Mouse (Mus musculus) limb, embryonic 14.5 days (tissue): ENCODE measurements around the gene Rab44. TPM values are rescaled to one million over a fixed set of nuclear protein-coding genes. Genes with fewer than 3 reads are reported as not detected.

ENCODE experiments used
- ATAC-seq: fragments of 200-750 bp; cut with Nextera tagmentation; 2 replicates; pipeline ENCODE4 v1.8.0; 2017; ENCODE audit warnings: low read depth, moderate number of reproducible peaks, moderate TSS enrichment; ENCODE audit not compliant: low FRiP score
- DNase-seq: peaks from one replicate; pipeline ENCODE4 v3.0.0-alpha.2; 2015; ENCODE audit warnings: low spot score
- H3K27ac ChIP-seq: fragments of 300-500 bp; sonication (generic); replicated peaks from 2 replicates; pipeline ENCODE4 v1.5.1; 2014; ENCODE audit warnings: low read depth, mild to moderate bottlenecking, low read length, moderate library complexity, mixed read lengths
- H3K27me3 ChIP-seq: fragments of 300-500 bp; sonication (generic); 2 replicates; pipeline ENCODE4 v1.6.1; 2014; ENCODE audit warnings: low read length, mixed read lengths; ENCODE audit not compliant: control insufficient read depth, insufficient read depth
- H3K36me3 ChIP-seq: fragments of 300-500 bp; sonication (generic); 2 replicates; pipeline ENCODE4 v1.6.1; 2014; ENCODE audit warnings: mild to moderate bottlenecking, low read length, moderate library complexity, mixed read lengths; ENCODE audit not compliant: control insufficient read depth, insufficient read depth
- H3K4me1 ChIP-seq: fragments of 300-500 bp; sonication (generic); 2 replicates; pipeline ENCODE4 v1.6.1; 2014; ENCODE audit warnings: antibody characterized with exemption, low read length, mixed read lengths; ENCODE audit not compliant: control insufficient read depth, insufficient read depth
- H3K4me2 ChIP-seq: fragments of 300-500 bp; sonication (generic); replicated peaks from 2 replicates; pipeline ENCODE4 v1.6.1; 2014; ENCODE audit warnings: low read depth, mild to moderate bottlenecking, low read length, moderate library complexity; ENCODE audit not compliant: severe bottlenecking
- H3K4me3 ChIP-seq: fragments of 300-500 bp; sonication (generic); replicated peaks from 2 replicates; pipeline ENCODE4 v1.5.1; 2014; ENCODE audit warnings: low read length
- H3K9ac ChIP-seq: fragments of 300-500 bp; sonication (generic); 2 replicates; pipeline ENCODE4 v1.6.1; 2014; ENCODE audit warnings: mild to moderate bottlenecking, low read depth, low read length, moderate library complexity; ENCODE audit not compliant: severe bottlenecking
- H3K9me3 ChIP-seq: fragments of 300-500 bp; sonication (generic); 2 replicates; pipeline ENCODE4 v1.6.1; 2016; ENCODE audit warnings: low read length; ENCODE audit not compliant: control insufficient read depth
- POLR2A ChIP-seq: fragments of 200-500 bp; IDR thresholded peaks from 2 replicates; pipeline ENCODE4 v1.8.0; 2012; ENCODE audit warnings: inconsistent platforms, mild to moderate bottlenecking, moderate library complexity, borderline replicate concordance; ENCODE audit not compliant: insufficient read depth, insufficient read length; ENCODE audit errors: extremely low read depth
- WGBS: fragments of 180-500 bp; shearing (Covaris S2); extraction: QIAGEN DNeasy Blood & Tissue Kit; methylation state at CpG from one replicate; pipeline ENCODE4 v1.1.7; 2014; 5-methylcytosine and 5-hydroxymethylcytosine counted together
- polyA plus RNA-seq, 2 experiments: library from polyadenylated mRNA; depleted of rRNA in 1 of 2; stranded (reverse) in 1 of 2; unstranded in 1 of 2; fragments of >200 nt; fragmentation: Nextera tagmentation in 1 of 2; extraction: Ambion mirVana in 1 of 2; gene quantifications; 2 replicates each; pipeline versions ENCODE4 v1.2.1 to v1.2.3; 2012 to 2014

Gene Rab44
- polyA plus RNA-seq, 2 experiments, result 1.5 to 2.8 TPM

- peak overlapping the region; percentile 49 for H3K4me3 ChIP-seq
- peaks cover 17% of the 10 kb centered on the region for H3K4me1 ChIP-seq
- H3K9ac ChIP-seq, result peak overlapping the region; percentile 58
- no peaks in the 10 kb centered on the region; the same call in 1 of the 2 replicates for H3K36me3 ChIP-seq
- H3K27me3 ChIP-seq, result peaks cover 13% of the 10 kb centered on the region; the same call in 1 of the 2 replicates
- no peak overlapping the region for H3K27ac ChIP-seq
- TF ChIP-seq POLR2A, result no peak
- DNase-seq (no peak), ATAC-seq (no peak)
- H3K4me2 ChIP-seq, result peak overlapping the region; percentile 91
- H3K9me3 ChIP-seq, result no peaks in the 10 kb centered on the region
- under 1% methylated on average over 61 of the region's 71 CpGs for WGBS
These were observed 19.4 kb upstream of the Rab44 start for GRCm38 (mm10) chr17:29094310-29095181.

GRCm38 (mm10) chr17:29095201-29095733 lies 18.7 kb upstream of the Rab44 start:
- peaks cover 13% of the 10 kb centered on the region; the same call in 1 of the 2 replicates for H3K27me3 ChIP-seq
- WGBS, result under 1% methylated on average over 41 of the region's 44 CpGs
- peak overlapping the region; percentile 91 for H3K4me2 ChIP-seq
- peak overlapping the region; percentile 49 for H3K4me3 ChIP-seq
- peak overlapping the region; percentile 58 for H3K9ac ChIP-seq
- TF ChIP-seq POLR2A, result no peak
- no peaks in the 10 kb centered on the region; the same call in 1 of the 2 replicates for H3K36me3 ChIP-seq
- DNase-seq, result peak; percentile 88
- peaks cover 17% of the 10 kb centered on the region for H3K4me1 ChIP-seq
- peak; percentile 81 for ATAC-seq
- no peak overlapping the region for H3K27ac ChIP-seq
- no peaks in the 10 kb centered on the region for H3K9me3 ChIP-seq

GRCm38 (mm10) chr17:29096245-29096644 lies 17.7 kb upstream of the Rab44 start:
- no peak overlapping the region for H3K4me3 ChIP-seq
- WGBS, result 84% methylated on average over 6 of the region's 6 CpGs
- H3K4me2 ChIP-seq, result no peak overlapping the region

GRCm38 (mm10) chr17:29096851-29097561 lies 16.9 kb upstream of the Rab44 start:
- no peak for DNase-seq
- WGBS, result 53% methylated on average over 7 of the region's 7 CpGs

More at GRCm38 (mm10) chr17:29096245-29096644, 17.7 kb upstream of the Rab44 start:
- H3K9ac ChIP-seq, result no peak overlapping the region
- no peak for DNase-seq
- H3K9me3 ChIP-seq, result no peaks in the 10 kb centered on the region
- no peak for ATAC-seq
- H3K27me3 ChIP-seq, result peaks cover 13% of the 10 kb centered on the region; the same call in 1 of the 2 replicates
- no peak for TF ChIP-seq POLR2A
- H3K36me3 ChIP-seq, result no peaks in the 10 kb centered on the region; the same call in 1 of the 2 replicates
- H3K4me1 ChIP-seq, result peaks cover 17% of the 10 kb centered on the region
- H3K27ac ChIP-seq, result no peak overlapping the region

GRCm38 (mm10) chr17:29098291-29098690 lies 15.7 kb upstream of the Rab44 start:
- Histone ChIP-seq H3K4me1 (peaks cover 17% of the 10 kb centered on the region), H3K9ac (no peak overlapping the region), H3K9me3 (no peaks in the 10 kb centered on the region), H3K27me3 (peaks cover 13% of the 10 kb centered on the region; the same call in 1 of the 2 replicates), H3K36me3 (no peaks in the 10 kb centered on the region; the same call in 1 of the 2 replicates), H3K4me3 (no peak overlapping the region), H3K4me2 (no peak overlapping the region), H3K27ac (no peak overlapping the region)
- 95% methylated on average over 24 of the region's 24 CpGs for WGBS
- no peak for TF ChIP-seq POLR2A
- ATAC-seq, result no peak
- no peak for DNase-seq

More at GRCm38 (mm10) chr17:29096851-29097561, 16.9 kb upstream of the Rab44 start:
- ATAC-seq, result no peak
- Histone ChIP-seq H3K4me3 (no peak overlapping the region), H3K27me3 (peaks cover 13% of the 10 kb centered on the region; the same call in 1 of the 2 replicates), H3K4me2 (no peak overlapping the region), H3K27ac (no peak overlapping the region), H3K36me3 (no peaks in the 10 kb centered on the region; the same call in 1 of the 2 replicates), H3K9ac (no peak overlapping the region), H3K4me1 (peaks cover 17% of the 10 kb centered on the region), H3K9me3 (no peaks in the 10 kb centered on the region)
- no peak for TF ChIP-seq POLR2A
